Mouse (Mus musculus) kidney, embryonic 14.5 days (tissue): ENCODE measurements around the gene Ttll8. TPM values are rescaled to one million over a fixed set of nuclear protein-coding genes. Genes with fewer than 3 reads are reported as not detected.

Experiments
- ATAC-seq: fragments of 200-750 bp; cut with Nextera tagmentation; 2 replicates; pipeline ENCODE4 v1.8.0; 2017; ENCODE audit warnings: moderate number of reproducible peaks, mild to moderate bottlenecking, moderate TSS enrichment, moderate library complexity; ENCODE audit not compliant: low FRiP score, low TSS enrichment
- H3K27ac ChIP-seq: fragments of 300-500 bp; sonication (generic); 2 replicates; pipeline ENCODE4 v1.5.1; 2014; ENCODE audit warnings: low read depth, mild to moderate bottlenecking, low read length, moderate library complexity, mixed read lengths
- H3K27me3 ChIP-seq: fragments of 300-500 bp; sonication (generic); 2 replicates; pipeline ENCODE4 v1.6.1; 2014; ENCODE audit warnings: mild to moderate bottlenecking, low read length; ENCODE audit not compliant: control insufficient read depth, insufficient read depth
- H3K36me3 ChIP-seq: fragments of 300-500 bp; sonication (generic); 2 replicates; pipeline ENCODE4 v1.6.1; 2014; ENCODE audit warnings: low read length, mixed read lengths; ENCODE audit not compliant: control insufficient read depth, insufficient read depth
- H3K4me1 ChIP-seq: fragments of 300-500 bp; sonication (generic); 2 replicates; pipeline ENCODE4 v1.6.1; 2014; ENCODE audit warnings: low read length, mixed read lengths; ENCODE audit not compliant: control insufficient read depth, insufficient read depth
- H3K4me2 ChIP-seq: fragments of 300-500 bp; sonication (generic); replicated peaks from 2 replicates; pipeline ENCODE4 v1.6.1; 2014; ENCODE audit warnings: low read depth, mild to moderate bottlenecking, low read length
- H3K4me3 ChIP-seq: fragments of 300-500 bp; sonication (generic); 2 replicates; pipeline ENCODE4 v1.5.1; 2014; ENCODE audit warnings: mild to moderate bottlenecking, low read length
- H3K9ac ChIP-seq: fragments of 300-500 bp; sonication (generic); 2 replicates; pipeline ENCODE4 v1.6.1; 2014; ENCODE audit warnings: low read depth, mild to moderate bottlenecking, low read length, moderate library complexity
- H3K9me3 ChIP-seq: fragments of 300-500 bp; sonication (generic); 2 replicates; pipeline ENCODE4 v1.6.1; 2016; ENCODE audit warnings: low read length; ENCODE audit not compliant: control insufficient read depth
- WGBS: fragments of 180-500 bp; shearing (Covaris S2); extraction: QIAGEN DNeasy Blood & Tissue Kit; methylation state at CpG from one replicate; pipeline ENCODE4 v1.1.7; 2014; 5-methylcytosine and 5-hydroxymethylcytosine counted together
- polyA plus RNA-seq: library from polyadenylated mRNA; unstranded; fragments of >200 nt; fragmentation: Nextera tagmentation; extraction: Ambion mirVana; gene quantifications from 2 replicates; pipeline ENCODE4 v1.2.1, GENCODE M21; 2014

Gene Ttll8
- polyA plus RNA-seq, 1 experiment from 2014 or later, result not detected

GRCm38 (mm10) chr15:88915046-88915445 lies 39.2 kb downstream of the Ttll8 start:
- no peak for ATAC-seq
- H3K4me3 ChIP-seq, result no peak overlapping the region
- no peaks in the 10 kb centered on the region for H3K36me3 ChIP-seq
- H3K4me1 ChIP-seq, result no peaks in the 10 kb centered on the region
- no peak overlapping the region for H3K9ac ChIP-seq
- no peak overlapping the region for H3K27ac ChIP-seq
- no peaks in the 10 kb centered on the region for H3K9me3 ChIP-seq
- no peaks in the 10 kb centered on the region for H3K27me3 ChIP-seq
- 92% methylated on average over 7 of the region's 7 CpGs for WGBS
- no peak overlapping the region for H3K4me2 ChIP-seq

DNA sequence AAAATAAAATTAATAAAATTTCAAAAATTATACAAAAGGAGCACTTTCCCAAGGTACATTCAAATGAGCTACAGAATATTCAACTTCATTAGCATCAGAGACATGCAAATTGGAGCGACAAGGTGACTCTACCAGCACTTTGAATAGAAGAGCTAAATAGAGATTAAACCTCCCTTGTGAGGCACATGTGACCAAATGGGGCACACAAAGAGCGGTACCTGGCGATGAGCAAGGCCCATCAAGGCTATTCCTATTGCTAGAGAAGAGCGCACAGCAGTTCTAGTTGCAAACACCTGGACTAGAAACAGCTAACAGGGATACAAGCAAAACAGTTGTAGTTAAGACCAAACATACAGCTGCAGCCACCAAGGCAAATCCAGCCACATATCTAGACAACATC lies 47.9 kb downstream of the Ttll8 start:
- no peak overlapping the region for H3K27ac ChIP-seq
- no peak for ATAC-seq
- no peaks in the 10 kb centered on the region for H3K9me3 ChIP-seq
- no peaks in the 10 kb centered on the region for H3K27me3 ChIP-seq
- no peak overlapping the region for H3K4me3 ChIP-seq
- 77% methylated on average over 4 of the region's 4 CpGs for WGBS
- H3K4me1 ChIP-seq, result no peaks in the 10 kb centered on the region
- H3K36me3 ChIP-seq, result no peaks in the 10 kb centered on the region
- no peak overlapping the region for H3K9ac ChIP-seq
- no peak overlapping the region for H3K4me2 ChIP-seq

GRCm38 (mm10) chr15:88904056-88904811 lies 50.0 kb downstream of the Ttll8 start:
- Histone ChIP-seq H3K4me2 (no peak overlapping the region), H3K27me3 (no peaks in the 10 kb centered on the region), H3K9ac (no peak overlapping the region), H3K9me3 (no peaks in the 10 kb centered on the region), H3K4me1 (no peaks in the 10 kb centered on the region), H3K36me3 (no peaks in the 10 kb centered on the region), H3K27ac (no peak overlapping the region), H3K4me3 (no peak overlapping the region)
- no peak for ATAC-seq
- WGBS, result 82% methylated on average over 14 of the region's 14 CpGs

DNA sequence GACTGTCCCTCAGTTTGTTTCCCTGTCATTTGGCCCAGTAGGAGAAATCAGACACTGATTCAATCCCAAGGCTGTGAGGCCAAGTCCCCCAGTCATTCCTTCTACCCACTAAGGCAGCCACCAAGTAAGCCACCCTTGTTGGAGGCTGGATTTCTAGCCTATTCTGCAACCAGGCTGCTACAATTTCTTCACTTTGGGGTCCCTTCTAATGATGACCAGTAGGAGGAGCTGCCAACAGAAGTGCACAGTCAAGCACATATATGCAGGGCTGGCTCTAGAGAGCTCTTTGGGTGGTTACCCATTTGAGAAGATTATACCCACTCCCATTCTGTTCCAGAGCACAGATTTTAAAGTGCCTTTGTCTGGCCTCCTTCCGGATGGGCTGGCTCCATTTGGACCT lies 51.1 kb downstream of the Ttll8 start:
- H3K4me3 ChIP-seq, result no peak overlapping the region
- H3K4me2 ChIP-seq, result no peak overlapping the region
- no peaks in the 10 kb centered on the region for H3K9me3 ChIP-seq
- no peaks in the 10 kb centered on the region for H3K27me3 ChIP-seq
- H3K4me1 ChIP-seq, result no peaks in the 10 kb centered on the region
- no peaks in the 10 kb centered on the region for H3K36me3 ChIP-seq
- H3K9ac ChIP-seq, result no peak overlapping the region
- H3K27ac ChIP-seq, result no peak overlapping the region
- ATAC-seq, result no peak
- WGBS, result 100% methylated on average over 1 of the region's 1 CpGs

DNA sequence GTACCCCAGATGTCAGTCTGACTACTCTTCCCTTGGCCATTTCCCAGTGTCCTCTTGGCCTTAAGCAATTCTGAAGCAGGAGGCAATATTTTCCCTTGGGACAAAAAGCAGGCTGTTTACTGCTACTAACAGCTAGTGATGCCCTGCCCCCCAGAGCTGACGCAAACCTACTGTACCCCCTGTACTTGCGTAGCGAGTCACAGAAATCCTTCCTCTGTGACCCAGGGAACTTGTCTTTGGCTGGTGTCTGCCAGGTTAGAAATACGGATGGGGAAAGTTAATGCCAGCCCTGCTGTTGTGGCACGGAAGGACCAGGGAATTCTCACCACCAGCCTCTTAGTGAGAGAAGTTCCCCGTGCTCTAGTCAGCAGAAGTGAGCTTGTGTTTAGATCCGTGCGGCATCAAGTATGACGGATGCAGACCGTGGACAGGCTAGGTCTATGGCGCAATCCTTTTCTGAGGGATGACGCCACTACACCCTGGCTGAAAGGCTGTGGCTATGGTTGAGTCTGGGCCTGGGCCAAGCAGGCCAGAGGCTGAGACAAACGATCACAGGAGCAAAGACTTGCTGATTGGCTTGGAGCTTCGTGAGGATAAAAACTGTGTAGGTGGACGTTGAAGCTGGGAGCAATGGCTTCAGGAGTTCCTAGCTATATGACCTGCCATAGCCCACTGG lies 51.9 kb downstream of the Ttll8 start:
- Histone ChIP-seq H3K36me3 (no peaks in the 10 kb centered on the region), H3K9ac (no peak overlapping the region), H3K27ac (no peak overlapping the region), H3K4me2 (no peak overlapping the region), H3K4me3 (no peak overlapping the region), H3K27me3 (no peaks in the 10 kb centered on the region), H3K9me3 (no peaks in the 10 kb centered on the region), H3K4me1 (no peaks in the 10 kb centered on the region)
- WGBS, result 85% methylated on average over 15 of the region's 15 CpGs
- no peak for ATAC-seq

- Histone ChIP-seq H3K27ac (no peak overlapping the region), H3K9ac (no peak overlapping the region), H3K4me3 (no peak overlapping the region), H3K36me3 (no peaks in the 10 kb centered on the region), H3K27me3 (peaks cover 4% of the 10 kb centered on the region; the same call in 1 of the 2 replicates), H3K9me3 (no peaks in the 10 kb centered on the region), H3K4me1 (no peaks in the 10 kb centered on the region), H3K4me2 (no peak overlapping the region)
- WGBS, result 82% methylated on average over 10 of the region's 10 CpGs
- ATAC-seq, result no peak
These were observed 57.8 kb downstream of the Ttll8 start for GRCm38 (mm10) chr15:88896341-88896980.

GRCm38 (mm10) chr15:88895891-88896290 lies 58.3 kb downstream of the Ttll8 start:
- Histone ChIP-seq H3K36me3 (no peaks in the 10 kb centered on the region), H3K9me3 (no peaks in the 10 kb centered on the region), H3K4me1 (no peaks in the 10 kb centered on the region), H3K27me3 (peaks cover 4% of the 10 kb centered on the region; the same call in 1 of the 2 replicates), H3K9ac (no peak overlapping the region), H3K4me2 (no peak overlapping the region), H3K4me3 (no peak overlapping the region), H3K27ac (no peak overlapping the region)
- 87% methylated on average over 6 of the region's 6 CpGs for WGBS
- ATAC-seq, result no peak

DNA sequence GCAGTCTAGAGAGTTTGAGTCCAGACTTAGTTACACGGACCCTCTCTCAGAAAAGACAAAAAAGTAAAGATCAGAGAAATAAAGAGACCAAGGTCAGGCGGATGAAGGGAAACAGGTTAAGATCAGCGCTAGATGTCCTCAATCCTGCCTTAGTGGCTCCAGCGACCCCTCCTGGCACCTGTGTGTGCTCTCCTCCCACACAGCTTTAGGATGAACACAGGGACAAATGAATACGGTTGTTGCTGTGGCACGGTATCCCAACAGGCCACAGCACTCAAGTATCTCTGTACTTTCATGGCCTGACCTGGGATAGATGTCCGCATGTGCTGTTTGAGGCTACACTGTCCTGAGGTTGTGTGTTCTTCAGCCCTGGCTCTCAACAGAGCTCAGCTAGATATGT lies 59.1 kb downstream of the Ttll8 start:
- Histone ChIP-seq H3K9ac (no peak overlapping the region), H3K4me1 (0 out of 2 replicates have a peak, but pooled peaks cover 5% of the 10 kb centered on the region), H3K27ac (no peak overlapping the region), H3K4me3 (no peak overlapping the region), H3K36me3 (no peaks in the 10 kb centered on the region), H3K4me2 (no peak overlapping the region), H3K9me3 (no peaks in the 10 kb centered on the region), H3K27me3 (peaks cover 4% of the 10 kb centered on the region; the same call in 1 of the 2 replicates)
- WGBS, result 59% methylated on average over 7 of the region's 7 CpGs
- no peak for ATAC-seq

- H3K4me3 ChIP-seq, result no peak overlapping the region
- WGBS, result 80% methylated on average over 5 of the region's 5 CpGs
- no peak for ATAC-seq
These were observed 61.3 kb downstream of the Ttll8 start for GRCm38 (mm10) chr15:88892876-88893275.

More at GRCm38 (mm10) chr15:88892876-88893275, 61.3 kb downstream of the Ttll8 start:
- no peaks in the 10 kb centered on the region for H3K36me3 ChIP-seq
- no peak overlapping the region for H3K9ac ChIP-seq
- no peak overlapping the region for H3K27ac ChIP-seq
- no peak overlapping the region for H3K4me2 ChIP-seq
- 0 out of 2 replicates have a peak, but pooled peaks cover 5% of the 10 kb centered on the region for H3K4me1 ChIP-seq
- H3K9me3 ChIP-seq, result no peaks in the 10 kb centered on the region
- peaks cover 4% of the 10 kb centered on the region; the same call in 1 of the 2 replicates for H3K27me3 ChIP-seq
